ENCODE assay signal across 26 mouse cellular contexts in genomic region chr9:88344424-88344823, GRCm38 (mm10).
"Had no signal": no experiment of that assay in that cellular context is flagged by ENCODE, and none has a peak within 500 bp of the region (broad histone marks: within the 10 kb centered on the region; RNA-seq: fewer than 3 reads in every experiment).

No protein-coding gene starts in this region.

- H3K9ac ChIP-seq: heart, embryonic 13.5 days; heart, embryonic 15.5 days; hindbrain, embryonic 13.5 days; hindbrain, embryonic 15.5 days; kidney, embryonic 15.5 days; limb, embryonic 12.5 days; liver, embryonic 13.5 days; liver, embryonic 15.5 days had no signal

- H3K36me3 ChIP-seq: heart, embryonic 13.5 days; heart, embryonic 15.5 days; hindbrain, embryonic 13.5 days; hindbrain, embryonic 15.5 days; kidney, embryonic 15.5 days; limb, embryonic 10.5 days; limb, embryonic 12.5 days; liver, embryonic 13.5 days; liver, embryonic 15.5 days had no signal

- H3K9me3 ChIP-seq: heart, embryonic 13.5 days; heart, embryonic 15.5 days; hindbrain, embryonic 13.5 days; hindbrain, embryonic 15.5 days; kidney, embryonic 15.5 days; limb, embryonic 10.5 days; limb, embryonic 12.5 days; liver, embryonic 13.5 days; liver, embryonic 15.5 days had no signal

- ATAC-seq: hindbrain, postnatal 0 days; intestine, embryonic 16.5 days had no signal

- H3K4me1 ChIP-seq: hindbrain, embryonic 13.5 days; hindbrain, embryonic 15.5 days; kidney, embryonic 15.5 days; limb, embryonic 10.5 days; limb, embryonic 12.5 days; liver, embryonic 13.5 days; liver, embryonic 15.5 days had no signal

- H3K27ac ChIP-seq: gastrocnemius, adult 2 months; heart, embryonic 13.5 days; heart, embryonic 15.5 days; hindbrain, embryonic 13.5 days; hindbrain, embryonic 15.5 days; hindbrain, postnatal 0 days; kidney, embryonic 15.5 days; left cerebral cortex, adult 2 months; limb, embryonic 10.5 days; limb, embryonic 12.5 days; liver, embryonic 13.5 days; liver, embryonic 15.5 days had no signal

- DNase-seq: gastrocnemius, adult 2 months; gastrocnemius, postnatal 14 days; gastrocnemius, postnatal 36 days; heart, adult 2 months; heart, postnatal 14 days; heart, postnatal 36 days; kidney, adult 11 months; kidney, adult 2 months; kidney, adult 9 months; kidney, postnatal 14 days; kidney, postnatal 36 days; layer of hippocampus, adult 9-11 months; layer of hippocampus, postnatal 36 days; liver, embryonic 13.5 days had no signal

- H3K4me3 ChIP-seq: gastrocnemius, adult 2 months; heart, adult 2 months; heart, embryonic 13.5 days; heart, embryonic 15.5 days; hindbrain, embryonic 13.5 days; hindbrain, embryonic 15.5 days; kidney, embryonic 15.5 days; left cerebral cortex, adult 2 months; limb, embryonic 10.5 days; limb, embryonic 12.5 days; liver, embryonic 13.5 days; liver, embryonic 15.5 days had no signal

- H3K27me3 ChIP-seq: heart, embryonic 13.5 days; heart, embryonic 15.5 days; hindbrain, embryonic 13.5 days; hindbrain, embryonic 15.5 days; kidney, embryonic 15.5 days; limb, embryonic 12.5 days; liver, embryonic 13.5 days; liver, embryonic 15.5 days had no signal

- H3K4me2 ChIP-seq: heart, embryonic 11.5 days; heart, embryonic 13.5 days; heart, embryonic 15.5 days; hindbrain, embryonic 13.5 days; hindbrain, embryonic 15.5 days; kidney, embryonic 15.5 days; limb, embryonic 12.5 days; liver, embryonic 13.5 days; liver, embryonic 15.5 days had no signal
